Mouse (Mus musculus) layer of hippocampus, adult 11-12 months (tissue): ENCODE data around the gene Ifi47.

ENCODE experiments used
- DNase-seq: peaks from one replicate; pipeline ENCODE4 v3.0.0; 2022; ENCODE audit warnings: low spot score

Ifi47 gene

GRCm38 (mm10) chr11:49089735-49090507 is 13.5 kb downstream of the Ifi47 start:
- DNase-seq = no peak

GRCm38 (mm10) chr11:49090551-49090950 is 14.2 kb downstream of the Ifi47 start:
- no peak for DNase-seq

GRCm38 (mm10) chr11:49091171-49091570 is 14.8 kb downstream of the Ifi47 start:
- no peak for DNase-seq

GRCm38 (mm10) chr11:49092053-49092586 is 15.7 kb downstream of the Ifi47 start:
- no peak for DNase-seq

GRCm38 (mm10) chr11:49092786-49093185 is 16.4 kb downstream of the Ifi47 start:
- DNase-seq = no peak

GRCm38 (mm10) chr11:49093861-49094660 is 17.7 kb downstream of the Ifi47 start:
- DNase-seq = no peak

- no peak for DNase-seq
These were observed 19.0 kb downstream of the Ifi47 start for GRCm38 (mm10) chr11:49095367-49095766.

GRCm38 (mm10) chr11:49100409-49100808 is 24.0 kb downstream of the Ifi47 start:
- no peak for DNase-seq

GRCm38 (mm10) chr11:49101500-49101899 is 25.1 kb downstream of the Ifi47 start:
- DNase-seq = no peak

GRCm38 (mm10) chr11:49103047-49103693 is 26.8 kb downstream of the Ifi47 start:
- DNase-seq = peak; percentile 89

GRCm38 (mm10) chr11:49105752-49106151 is 29.4 kb downstream of the Ifi47 start:
- DNase-seq = no peak

GRCm38 (mm10) chr11:49107650-49108537 is 31.5 kb downstream of the Ifi47 start:
- no peak for DNase-seq

GRCm38 (mm10) chr11:49108833-49109232 is 32.4 kb downstream of the Ifi47 start:
- peak; percentile 36 for DNase-seq

GRCm38 (mm10) chr11:49111000-49111399 is 34.6 kb downstream of the Ifi47 start:
- no peak for DNase-seq

- peak; percentile 39 for DNase-seq
These were observed 36.3 kb downstream of the Ifi47 start for GRCm38 (mm10) chr11:49112624-49113219.

- DNase-seq = no peak
These were observed 37.8 kb downstream of the Ifi47 start for GRCm38 (mm10) chr11:49114158-49114557.

GRCm38 (mm10) chr11:49114774-49115173 is 38.4 kb downstream of the Ifi47 start, which contains the start of gene Olfr1396:
Gene Olfr1396 (minus strand): TSS chr11:49114874.
- no peak for DNase-seq

- no peak for DNase-seq
These were observed 43.2 kb downstream of the Ifi47 start for GRCm38 (mm10) chr11:49119635-49120034.

- DNase-seq = no peak
These were observed 47.8 kb downstream of the Ifi47 start for GRCm38 (mm10) chr11:49124169-49124568.

- no peak for DNase-seq
These were observed 65.6 kb downstream of the Ifi47 start, which contains the start of gene Olfr1395 for GRCm38 (mm10) chr11:49141974-49142373. Gene Olfr1395 (plus strand): TSS chr11:49142274.
